Mouse (Mus musculus) liver, embryonic 16.5 days (tissue): Measurements from ENCODE around the gene Olfr331. TPM values are rescaled to one million over a fixed set of nuclear protein-coding genes. Genes with fewer than 3 reads are reported as not detected.
"Not testable (repeated sequence)": the region's sequence is repeated elsewhere in the genome, so short reads cannot be mapped to it uniquely, and the experiment has no call there.

Experiments used
- ATAC-seq: fragments of 200-750 bp; cut with Nextera tagmentation; 2 replicates; pipeline ENCODE4 v1.8.0; 2017; ENCODE audit warnings: low read depth, mild to moderate bottlenecking, moderate number of reproducible peaks, moderate library complexity
- H3K27ac ChIP-seq: fragments of 300-500 bp; sonication (generic); 2 replicates; pipeline ENCODE4 v1.5.1; 2014; ENCODE audit warnings: mild to moderate bottlenecking, low read length
- H3K27me3 ChIP-seq: fragments of 300-500 bp; sonication (generic); 2 replicates; pipeline ENCODE4 v1.6.1; 2014; ENCODE audit warnings: low read depth, low read length, mixed read lengths; ENCODE audit not compliant: control insufficient read depth, insufficient read depth
- H3K36me3 ChIP-seq: fragments of 300-500 bp; sonication (generic); 2 replicates; pipeline ENCODE4 v1.6.1; 2014; ENCODE audit warnings: mild to moderate bottlenecking; ENCODE audit not compliant: control insufficient read depth, insufficient read depth
- H3K4me1 ChIP-seq: fragments of 300-500 bp; sonication (generic); 2 replicates; pipeline ENCODE4 v1.6.1; 2014; ENCODE audit warnings: low read depth, low read length, mixed read lengths; ENCODE audit not compliant: control insufficient read depth
- H3K4me2 ChIP-seq: fragments of 300-500 bp; sonication (generic); 2 replicates; pipeline ENCODE4 v1.6.1; 2014; ENCODE audit warnings: low read depth, low read length, mixed read lengths
- H3K4me3 ChIP-seq: fragments of 300-500 bp; sonication (generic); 2 replicates; pipeline ENCODE4 v1.5.1; 2014; ENCODE audit warnings: low read depth, mild to moderate bottlenecking, low read length
- H3K9ac ChIP-seq: fragments of 300-500 bp; sonication (generic); 2 replicates; pipeline ENCODE4 v1.6.1; 2014; ENCODE audit warnings: low read depth, low read length
- H3K9me3 ChIP-seq: fragments of 300-500 bp; sonication (generic); replicated peaks from 2 replicates; pipeline ENCODE4 v1.6.1; 2016; ENCODE audit warnings: low read length; ENCODE audit not compliant: control insufficient read depth
- WGBS: fragments of 180-500 bp; shearing (Covaris S2); extraction: QIAGEN DNeasy Blood & Tissue Kit; methylation state at CpG from one replicate; pipeline ENCODE4 v1.1.7; 2014; ENCODE audit not compliant: insufficient replicate concordance; 5-methylcytosine and 5-hydroxymethylcytosine counted together
- polyA plus RNA-seq: library from polyadenylated mRNA; unstranded; fragments of >200 nt; fragmentation: Nextera tagmentation; extraction: Ambion mirVana; gene quantifications from 2 replicates; pipeline ENCODE4 v1.2.1, GENCODE M21; 2015

The Olfr331 gene
- not detected in 2 replicates for polyA plus RNA-seq

DNA sequence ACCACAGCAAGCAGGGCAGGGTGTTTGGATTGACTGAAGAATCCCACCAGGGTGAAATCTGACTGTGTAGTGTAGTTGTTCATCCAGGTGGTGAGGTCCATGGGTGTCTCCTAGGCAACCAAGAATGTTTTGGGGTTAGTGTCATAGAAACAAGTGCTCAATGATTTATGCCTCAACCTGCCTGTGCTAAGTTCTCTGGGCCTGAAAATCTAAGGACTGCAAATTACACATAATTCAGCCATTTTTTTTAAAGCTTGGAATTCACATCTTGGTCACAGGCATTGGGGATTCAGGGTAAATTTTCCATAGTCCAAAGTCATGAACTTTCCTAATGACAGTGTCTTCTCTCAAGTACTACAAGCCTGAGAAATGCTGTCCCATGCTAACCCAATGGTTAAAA is at the start of gene Olfr331:
Gene Olfr331 (minus strand): TSS at position 101 of the 400 bp plus-strand sequence.
- H3K9me3 ChIP-seq, H3K27ac ChIP-seq, H3K27me3 ChIP-seq, H3K4me2 ChIP-seq, H3K36me3 ChIP-seq, H3K9ac ChIP-seq, ATAC-seq, H3K4me1 ChIP-seq, H3K4me3 ChIP-seq: not testable (repeated sequence)

DNA sequence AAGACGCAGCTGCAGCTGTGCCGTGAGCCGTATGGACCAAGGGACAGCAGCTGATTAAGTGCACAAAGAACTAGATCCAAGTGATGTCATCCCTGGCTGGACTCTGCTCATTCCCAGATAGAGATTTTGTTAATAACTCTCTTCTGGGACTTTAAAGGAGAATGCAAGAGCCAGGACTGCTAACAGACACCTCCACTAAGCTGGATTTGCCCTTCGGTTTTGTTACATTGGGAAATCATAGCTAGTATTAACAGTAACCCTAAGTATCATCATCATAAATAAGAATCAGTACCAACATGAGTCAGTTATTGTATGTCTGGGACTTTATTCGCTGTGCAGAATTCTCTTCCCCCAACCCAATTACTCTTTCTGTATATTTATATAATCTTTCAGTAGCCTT is 44.0 kb upstream of the Olfr331 start, which contains the start of gene Olfr329-ps:
Gene Olfr329-ps (minus strand): TSS at position 101 of the 400 bp plus-strand sequence.
- no peaks in the 10 kb centered on the region for H3K36me3 ChIP-seq
- WGBS = 64% methylated on average over 5 of the region's 5 CpGs
- no peak for ATAC-seq
- H3K27me3 ChIP-seq = no peaks in the 10 kb centered on the region
- H3K4me3 ChIP-seq = no peak within 1 kb of the TSS
- no peaks in the 10 kb centered on the region for H3K9me3 ChIP-seq
- H3K4me2 ChIP-seq = no peak within 1 kb of the TSS
- no peak within 1 kb of the TSS for H3K27ac ChIP-seq
- no peak within 1 kb of the TSS for H3K9ac ChIP-seq
- no peaks in the 10 kb centered on the region for H3K4me1 ChIP-seq

DNA sequence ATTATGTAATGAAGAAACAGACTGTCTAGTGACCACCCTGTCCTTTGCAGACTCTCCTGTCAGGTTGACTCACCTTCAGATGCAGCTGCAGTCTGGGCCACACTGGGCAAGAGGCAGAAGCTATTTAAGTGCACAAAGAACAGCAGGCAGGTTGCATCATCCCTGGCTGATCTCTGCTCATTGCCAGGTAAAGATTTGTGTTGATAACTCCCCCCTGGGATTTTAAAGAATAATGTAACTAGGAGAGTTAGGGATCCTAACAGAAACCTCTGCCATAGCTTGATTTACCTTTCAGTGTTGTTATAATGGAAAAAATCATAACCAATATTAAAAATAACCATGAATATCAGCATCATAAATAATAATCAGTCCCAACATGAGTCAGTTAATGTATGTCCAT is 32.4 kb upstream of the Olfr331 start, which contains the start of gene Olfr330:
Gene Olfr330 (minus strand): TSS at position 101 of the 400 bp plus-strand sequence.
- not testable (repeated sequence) for H3K4me3 ChIP-seq, ATAC-seq, H3K27me3 ChIP-seq, H3K9ac ChIP-seq, H3K4me1 ChIP-seq, H3K9me3 ChIP-seq, H3K27ac ChIP-seq, H3K4me2 ChIP-seq, H3K36me3 ChIP-seq

DNA sequence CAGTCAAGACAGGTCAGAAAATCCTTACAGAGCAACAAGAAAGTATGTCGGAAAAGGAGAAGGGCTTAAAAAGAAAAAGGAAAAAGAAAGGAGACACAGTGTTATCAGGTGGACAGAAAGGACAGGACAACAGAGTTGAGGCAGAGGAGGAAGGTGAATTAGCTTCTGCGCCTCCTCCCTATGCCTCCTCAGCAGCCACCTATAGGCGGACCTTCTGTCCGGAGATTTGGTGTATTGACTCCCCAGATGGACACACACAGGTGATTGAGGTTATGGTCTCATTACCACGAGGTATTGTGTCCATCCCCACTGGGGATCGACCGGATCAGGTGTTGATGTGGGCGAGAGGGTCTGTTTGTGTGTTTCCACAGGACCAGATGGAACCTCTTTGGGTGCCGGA is 17.4 kb upstream of the Olfr331 start:
- ATAC-seq = not testable (repeated sequence)
- 66% methylated on average over 7 of the region's 9 CpGs for WGBS

DNA sequence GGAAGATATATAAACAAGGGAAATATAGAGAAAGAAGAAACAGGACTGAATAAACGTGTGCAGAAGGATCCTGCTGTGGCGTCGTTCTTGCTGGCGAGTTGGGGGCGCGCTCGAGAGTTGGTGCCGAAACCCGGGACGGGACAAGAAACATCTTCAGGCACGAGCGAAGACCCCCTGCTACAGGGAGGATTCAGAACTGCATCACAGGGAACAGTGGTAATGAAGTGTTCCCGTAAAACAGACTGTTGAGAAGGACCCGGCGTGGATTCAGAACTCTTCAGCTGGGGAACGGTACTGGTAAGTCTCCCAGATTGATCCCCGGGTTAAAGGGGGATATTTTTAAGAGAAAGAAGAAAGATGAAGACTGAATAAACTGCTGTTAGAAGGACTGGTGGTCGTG is 16.5 kb upstream of the Olfr331 start:
- H3K4me3 ChIP-seq, H3K4me2 ChIP-seq, ATAC-seq, H3K36me3 ChIP-seq, H3K27ac ChIP-seq, H3K27me3 ChIP-seq, H3K4me1 ChIP-seq, H3K9me3 ChIP-seq, H3K9ac ChIP-seq: not testable (repeated sequence)
- WGBS = 82% methylated on average over 16 of the region's 18 CpGs

More for the DNA sequence above, 17.4 kb upstream of the Olfr331 start:
- not testable (repeated sequence) for H3K9me3 ChIP-seq, H3K27me3 ChIP-seq, H3K4me2 ChIP-seq, H3K4me3 ChIP-seq, H3K27ac ChIP-seq, H3K36me3 ChIP-seq, H3K9ac ChIP-seq, H3K4me1 ChIP-seq

DNA sequence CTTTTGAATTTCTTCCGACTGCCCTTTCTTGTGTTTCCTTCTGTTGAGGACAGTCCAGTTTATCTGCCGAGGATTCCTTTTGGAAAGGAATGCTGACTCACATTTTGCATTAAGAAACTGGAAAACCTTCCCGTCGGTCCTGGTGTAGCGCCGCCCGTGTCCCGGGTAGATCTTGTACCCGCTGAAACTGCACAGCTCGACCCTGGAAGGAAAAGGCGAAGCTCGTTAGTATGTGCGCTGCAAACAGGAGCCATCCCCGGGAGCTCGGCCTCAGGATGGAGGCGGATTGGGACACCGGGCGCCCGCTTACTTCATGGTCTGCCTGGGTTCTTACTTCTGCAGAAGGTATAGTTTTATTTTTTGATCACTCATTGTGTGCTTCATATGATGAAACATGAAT is 6.7 kb upstream of the Olfr331 start:
- 76% methylated on average over 19 of the region's 19 CpGs for WGBS
- not testable (repeated sequence) for H3K27ac ChIP-seq, H3K9ac ChIP-seq, H3K27me3 ChIP-seq, H3K36me3 ChIP-seq, H3K4me2 ChIP-seq, H3K4me1 ChIP-seq, ATAC-seq, H3K9me3 ChIP-seq, H3K4me3 ChIP-seq

DNA sequence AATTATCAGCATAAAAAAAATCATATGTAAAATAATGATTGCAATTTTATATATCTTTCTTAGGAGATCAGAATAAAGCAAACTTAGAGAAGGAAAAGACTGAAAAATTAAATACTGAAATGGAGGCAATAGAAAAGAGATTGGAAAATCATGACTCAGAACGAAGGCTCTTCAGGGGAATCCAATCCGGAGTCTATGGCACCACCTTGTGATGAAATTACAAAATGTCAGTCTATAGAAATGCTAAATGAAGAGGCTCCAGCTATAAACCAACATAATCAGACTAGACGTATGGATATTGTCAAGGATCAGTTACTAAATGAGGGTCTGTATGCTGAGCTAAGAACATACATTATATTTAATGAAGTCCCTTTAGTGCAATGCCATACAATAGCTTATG is 3.1 kb downstream of the Olfr331 start:
- Histone ChIP-seq H3K27ac (no peak overlapping the region), H3K27me3 (no peaks in the 10 kb centered on the region), H3K4me3 (no peak overlapping the region), H3K4me2 (no peak overlapping the region), H3K36me3 (no peaks in the 10 kb centered on the region), H3K9ac (no peak overlapping the region), H3K4me1 (no peaks in the 10 kb centered on the region), H3K9me3 (no peaks in the 10 kb centered on the region)
- WGBS = 44% methylated on average over 3 of the region's 3 CpGs
- no peak for ATAC-seq

DNA sequence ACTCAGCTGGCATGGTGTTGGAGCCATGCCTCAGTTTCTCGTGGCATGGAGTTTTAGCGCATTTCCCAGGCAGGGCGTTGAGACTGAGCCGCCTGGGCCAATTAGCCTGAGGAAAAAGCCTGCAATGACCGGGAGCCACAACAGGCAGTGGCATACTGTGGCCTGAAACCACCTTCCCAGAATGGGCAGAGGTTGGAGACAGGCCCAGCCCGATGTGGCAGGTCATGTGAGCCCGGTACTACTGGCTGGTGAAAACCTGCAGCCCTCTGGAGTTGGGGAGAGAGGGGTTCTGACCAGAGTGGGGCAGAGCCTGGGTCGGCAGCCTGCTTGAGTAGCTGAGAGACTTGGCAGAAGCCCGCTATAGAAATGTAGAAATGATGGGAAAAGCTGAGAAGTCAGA is 3.6 kb downstream of the Olfr331 start:
- no peak overlapping the region for H3K27ac ChIP-seq
- ATAC-seq = no peak
- H3K4me1 ChIP-seq = no peaks in the 10 kb centered on the region
- no peak overlapping the region for H3K4me2 ChIP-seq
- no peaks in the 10 kb centered on the region for H3K9me3 ChIP-seq
- no peaks in the 10 kb centered on the region for H3K27me3 ChIP-seq
- no peak overlapping the region for H3K4me3 ChIP-seq
- H3K9ac ChIP-seq = no peak overlapping the region
- no peaks in the 10 kb centered on the region for H3K36me3 ChIP-seq
- WGBS = 61% methylated on average over 9 of the region's 9 CpGs

DNA sequence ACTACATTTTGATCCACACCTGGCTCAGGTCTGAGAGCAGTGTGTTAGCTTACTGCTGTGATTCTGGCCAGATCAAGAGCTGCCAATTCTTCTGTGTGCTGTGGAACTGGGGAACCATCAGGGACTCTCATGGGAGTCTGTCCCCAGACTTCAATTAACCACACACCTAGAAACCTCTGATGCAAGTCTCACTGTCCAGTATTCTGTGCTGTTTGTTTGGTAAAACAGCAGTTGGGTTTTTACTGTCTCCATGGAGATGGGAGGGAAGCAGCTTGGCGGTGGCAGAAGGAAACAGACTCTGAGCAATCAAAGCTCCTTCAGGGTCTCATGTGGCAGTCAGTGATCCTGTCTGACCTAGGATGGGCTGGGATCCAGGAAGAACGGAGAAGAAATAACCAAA is 9.9 kb downstream of the Olfr331 start, which contains the start of gene Olfr332:
Gene Olfr332 (minus strand): TSS at position 101 of the 400 bp plus-strand sequence.
- WGBS = 63% methylated on average over 2 of the region's 2 CpGs
- Histone ChIP-seq H3K9me3 (no peaks in the 10 kb centered on the region), H3K4me2 (no peak within 1 kb of the TSS), H3K27me3 (no peaks in the 10 kb centered on the region), H3K4me1 (no peaks in the 10 kb centered on the region), H3K27ac (no peak within 1 kb of the TSS), H3K36me3 (no peaks in the 10 kb centered on the region), H3K9ac (no peak within 1 kb of the TSS), H3K4me3 (no peak within 1 kb of the TSS)
- no peak for ATAC-seq

DNA sequence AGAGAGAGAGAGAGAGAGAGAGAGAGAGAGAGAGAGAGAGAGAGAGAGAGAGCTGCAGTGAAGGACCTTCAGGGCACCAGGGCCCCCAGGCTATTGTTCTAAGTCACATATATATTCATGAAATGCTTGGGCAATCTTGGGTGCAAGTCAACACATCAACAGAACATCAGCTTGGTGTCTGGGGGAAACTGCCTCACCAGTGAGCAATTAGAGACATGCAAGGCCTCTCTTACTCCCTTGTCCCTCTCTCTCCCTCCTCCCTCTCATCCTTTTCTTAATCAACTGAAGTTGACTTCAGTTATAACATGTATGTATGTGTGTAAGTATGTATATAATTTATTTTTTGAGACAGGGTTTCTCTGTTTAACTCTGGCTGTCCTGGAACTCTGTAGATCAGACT is 40.2 kb downstream of the Olfr331 start, which contains the start of gene Olfr30:
Gene Olfr30 (minus strand): TSS at position 101 of the 400 bp plus-strand sequence.
- Histone ChIP-seq H3K9ac (no peak within 1 kb of the TSS), H3K9me3 (no peaks in the 10 kb centered on the region), H3K4me3 (no peak within 1 kb of the TSS), H3K27ac (no peak within 1 kb of the TSS), H3K4me2 (no peak within 1 kb of the TSS), H3K27me3 (no peaks in the 10 kb centered on the region), H3K36me3 (no peaks in the 10 kb centered on the region), H3K4me1 (no peaks in the 10 kb centered on the region)
- ATAC-seq = no peak
